Mouse (Mus musculus) intestine, embryonic 14.5 days (tissue): ENCODE measurements around the gene Gm10959. TPM values are rescaled to one million over a fixed set of nuclear protein-coding genes. Genes with fewer than 3 reads are reported as not detected.

Experiments
- ATAC-seq: fragments of 200-750 bp; cut with Nextera tagmentation; replicated peaks from 2 replicates; pipeline ENCODE4 v1.8.0; 2017; ENCODE audit warnings: low read depth, moderate number of reproducible peaks, moderate TSS enrichment, moderate library complexity; ENCODE audit not compliant: low FRiP score, low TSS enrichment
- DNase-seq: peaks from one replicate; pipeline ENCODE4 v3.0.0-alpha.2; 2018; ENCODE audit warnings: low spot score
- H3K27ac ChIP-seq: fragments of 300-500 bp; sonication (generic); 2 replicates; pipeline ENCODE4 v1.5.1; 2014; ENCODE audit warnings: low read depth, mild to moderate bottlenecking, control low read depth
- H3K27me3 ChIP-seq: fragments of 300-500 bp; sonication (generic); replicated peaks from 2 replicates; pipeline ENCODE4 v1.6.1; 2014; ENCODE audit warnings: low read length, control low read depth; ENCODE audit not compliant: control insufficient read depth, insufficient read depth
- H3K36me3 ChIP-seq: fragments of 300-500 bp; sonication (generic); 2 replicates; pipeline ENCODE4 v1.6.1; 2014; ENCODE audit warnings: low read length, control low read depth; ENCODE audit not compliant: control insufficient read depth, insufficient read depth
- H3K4me1 ChIP-seq: fragments of 300-500 bp; sonication (generic); replicated peaks from 2 replicates; pipeline ENCODE4 v1.6.1; 2014; ENCODE audit warnings: low read length, control low read depth, mixed read lengths; ENCODE audit not compliant: control insufficient read depth, insufficient read depth
- H3K4me2 ChIP-seq: fragments of 300-500 bp; sonication (generic); 2 replicates; pipeline ENCODE4 v1.6.1; 2014; ENCODE audit warnings: low read length
- H3K4me3 ChIP-seq: fragments of 300-500 bp; sonication (generic); 2 replicates; pipeline ENCODE4 v1.5.1; 2014; ENCODE audit warnings: low read depth, low read length, control low read depth, mixed read lengths
- H3K9ac ChIP-seq: fragments of 300-500 bp; sonication (generic); 2 replicates; pipeline ENCODE4 v1.6.1; 2014; ENCODE audit warnings: mild to moderate bottlenecking, low read length
- H3K9me3 ChIP-seq: fragments of 300-500 bp; sonication (generic); 2 replicates; pipeline ENCODE4 v1.6.1; 2016; ENCODE audit warnings: low read length, control low read depth; ENCODE audit not compliant: control insufficient read depth
- WGBS: fragments of 180-500 bp; shearing (Covaris S2); extraction: QIAGEN DNeasy Blood & Tissue Kit; methylation state at CpG from one replicate; pipeline ENCODE4 v1.1.7; 2014; 5-methylcytosine and 5-hydroxymethylcytosine counted together
- polyA plus RNA-seq: library from polyadenylated mRNA; unstranded; fragments of >200 nt; fragmentation: Nextera tagmentation; extraction: Ambion mirVana; gene quantifications from 2 replicates; pipeline ENCODE4 v1.2.1, GENCODE M21; 2014

Gm10959 gene
- polyA plus RNA-seq, 1 experiment from 2014 or later, result not detected

GRCm38 (mm10) chr3:122903746-122904433 is 15.3 kb downstream of the Gm10959 start:
- WGBS, result 40% methylated on average over 12 of the region's 12 CpGs
- H3K9me3 ChIP-seq, result no peaks in the 10 kb centered on the region

GRCm38 (mm10) chr3:122898254-122898653 is 20.9 kb downstream of the Gm10959 start:
- Histone ChIP-seq H3K27ac (no peak overlapping the region), H3K4me2 (no peak overlapping the region), H3K27me3 (no peaks in the 10 kb centered on the region), H3K4me3 (no peak overlapping the region), H3K4me1 (0 out of 2 replicates have a peak, but pooled peaks cover 2% of the 10 kb centered on the region), H3K9ac (no peak overlapping the region), H3K36me3 (no peaks in the 10 kb centered on the region), H3K9me3 (no peaks in the 10 kb centered on the region)
- no peak for ATAC-seq
- WGBS, result 57% methylated on average over 6 of the region's 6 CpGs
- DNase-seq, result no peak

More at GRCm38 (mm10) chr3:122903746-122904433, 15.3 kb downstream of the Gm10959 start:
- Histone ChIP-seq H3K27ac (no peak overlapping the region), H3K36me3 (no peaks in the 10 kb centered on the region), H3K9ac (no peak overlapping the region), H3K27me3 (no peaks in the 10 kb centered on the region), H3K4me1 (0 out of 2 replicates have a peak, but pooled peaks cover 4% of the 10 kb centered on the region), H3K4me2 (no peak overlapping the region), H3K4me3 (no peak overlapping the region)
- ATAC-seq (0 out of 2 replicates have a peak, but pooled peaks have one; percentile 50), DNase-seq (peak; percentile 83)

- 68% methylated on average over 11 of the region's 11 CpGs for WGBS
- H3K4me3 ChIP-seq, result no peak overlapping the region
- no peaks in the 10 kb centered on the region for H3K36me3 ChIP-seq
- 0 out of 2 replicates have a peak overlapping the region, but pooled peaks have one; percentile 47 for H3K27ac ChIP-seq
- DNase-seq (no peak), ATAC-seq (peak; percentile 43; the same call in 1 of the 2 replicates)
- H3K9ac ChIP-seq, result no peak overlapping the region
- H3K4me2 ChIP-seq, result no peak overlapping the region; the same call in 1 of the 2 replicates
- H3K4me1 ChIP-seq, result 0 out of 2 replicates have a peak, but pooled peaks cover 2% of the 10 kb centered on the region
- H3K9me3 ChIP-seq, result no peaks in the 10 kb centered on the region
- H3K27me3 ChIP-seq, result no peaks in the 10 kb centered on the region
These were observed 23.9 kb downstream of the Gm10959 start for GRCm38 (mm10) chr3:122895189-122895731.

- H3K4me1 ChIP-seq, result 0 out of 2 replicates have a peak, but pooled peaks cover 2% of the 10 kb centered on the region
- ATAC-seq (no peak), DNase-seq (no peak)
- H3K4me2 ChIP-seq, result no peak within 1 kb of the TSS; the same call in 1 of the 2 replicates
- H3K27me3 ChIP-seq, result no peaks in the 10 kb centered on the region
- WGBS, result 87% methylated on average over 3 of the region's 3 CpGs
- 0 out of 2 replicates have a peak within 1 kb of the TSS, but pooled peaks have one; percentile 47 for H3K27ac ChIP-seq
- H3K36me3 ChIP-seq, result no peaks in the 10 kb centered on the region
- no peak within 1 kb of the TSS for H3K9ac ChIP-seq
- no peaks in the 10 kb centered on the region for H3K9me3 ChIP-seq
- no peak within 1 kb of the TSS for H3K4me3 ChIP-seq
These were observed 24.4 kb downstream of the Gm10959 start, which contains the start of gene Fabp2 for GRCm38 (mm10) chr3:122894772-122895171. Gene Fabp2 (plus strand): TSS chr3:122895072.

GRCm38 (mm10) chr3:122888371-122888819 is 30.8 kb downstream of the Gm10959 start:
- H3K9me3 ChIP-seq, result no peaks in the 10 kb centered on the region
- H3K4me3 ChIP-seq, result no peak overlapping the region
- H3K4me1 ChIP-seq, result no peaks in the 10 kb centered on the region
- DNase-seq (peak; percentile 49), ATAC-seq (0 out of 2 replicates have a peak, but pooled peaks have one; percentile 40)
- WGBS, result 64% methylated on average over 5 of the region's 5 CpGs
- no peak overlapping the region for H3K9ac ChIP-seq
- H3K4me2 ChIP-seq, result no peak overlapping the region
- H3K36me3 ChIP-seq, result no peaks in the 10 kb centered on the region
- H3K27ac ChIP-seq, result peak overlapping the region; percentile 8; the same call in 1 of the 2 replicates
- no peaks in the 10 kb centered on the region for H3K27me3 ChIP-seq

GRCm38 (mm10) chr3:122887505-122888301 is 31.5 kb downstream of the Gm10959 start:
- Histone ChIP-seq H3K36me3 (no peaks in the 10 kb centered on the region), H3K27ac (peak overlapping the region; percentile 8; the same call in 1 of the 2 replicates), H3K9me3 (no peaks in the 10 kb centered on the region), H3K9ac (no peak overlapping the region), H3K27me3 (no peaks in the 10 kb centered on the region), H3K4me3 (no peak overlapping the region), H3K4me2 (no peak overlapping the region), H3K4me1 (no peaks in the 10 kb centered on the region)
- no peak for ATAC-seq
- 69% methylated on average over 4 of the region's 4 CpGs for WGBS
- DNase-seq, result peak; percentile 23

GRCm38 (mm10) chr3:122878705-122879315 is 40.4 kb downstream of the Gm10959 start:
- no peak overlapping the region for H3K4me3 ChIP-seq
- no peak overlapping the region for H3K27ac ChIP-seq
- DNase-seq (peak; percentile 58), ATAC-seq (peak; percentile 47; the same call in 1 of the 2 replicates)
- WGBS, result 66% methylated on average over 8 of the region's 8 CpGs
- no peaks in the 10 kb centered on the region for H3K9me3 ChIP-seq
- H3K4me1 ChIP-seq, result peaks cover 3% of the 10 kb centered on the region; the same call in 1 of the 2 replicates
- no peak overlapping the region for H3K4me2 ChIP-seq
- no peaks in the 10 kb centered on the region for H3K27me3 ChIP-seq
- H3K36me3 ChIP-seq, result no peaks in the 10 kb centered on the region
- H3K9ac ChIP-seq, result no peak overlapping the region

- no peak overlapping the region for H3K4me2 ChIP-seq
- ATAC-seq, result peak; percentile 65; the same call in 1 of the 2 replicates
- no peak overlapping the region for H3K9ac ChIP-seq
- 69% methylated on average over 3 of the region's 3 CpGs for WGBS
- no peak overlapping the region for H3K4me3 ChIP-seq
- DNase-seq, result peak; percentile 20
- no peaks in the 10 kb centered on the region for H3K36me3 ChIP-seq
- H3K27ac ChIP-seq, result no peak overlapping the region
- no peaks in the 10 kb centered on the region for H3K27me3 ChIP-seq
- H3K4me1 ChIP-seq, result peaks cover 3% of the 10 kb centered on the region; the same call in 1 of the 2 replicates
- H3K9me3 ChIP-seq, result no peaks in the 10 kb centered on the region
These were observed 41.6 kb downstream of the Gm10959 start for GRCm38 (mm10) chr3:122877543-122877942.
